Mouse (Mus musculus): ENCODE results near the gene Il31ra. TPM values are rescaled to one million over a fixed set of nuclear protein-coding genes. Genes with fewer than 3 reads are reported as not detected.

Il31ra gene
- total RNA-seq, 1 experiment: not detected

DNA sequence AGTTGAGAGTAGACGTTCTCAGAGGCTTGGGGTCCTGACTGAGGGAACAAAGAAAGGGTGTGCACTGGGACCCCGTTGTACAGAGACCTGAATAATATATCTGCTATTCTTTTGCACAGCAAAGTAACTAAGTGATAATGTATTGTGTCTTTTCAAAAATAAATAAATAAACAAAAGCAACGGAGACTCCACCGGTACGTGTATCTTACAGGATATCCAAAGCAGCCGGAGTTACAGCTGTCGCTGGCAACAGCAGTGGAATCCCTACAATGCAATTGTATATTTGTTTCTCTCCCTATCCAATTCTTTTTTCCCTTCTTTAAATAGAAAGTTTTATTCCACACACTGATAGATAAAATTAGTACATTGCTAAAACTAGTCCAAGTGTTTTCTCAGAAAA lies 115.1 kb downstream of the Il31ra start:
- in situ Hi-C loops (cut with MboI; ENCODE audit: low sequenced_read_pairs in 2 of 2, unreplicated experiment in 2 of 2): no loop called here
- no peak overlapping the region for H3K27ac ChIP-seq (ENCODE audit: insufficient read depth, low read depth, low read length, poor library complexity, severe bottlenecking)
- DNase-seq (ENCODE audit: low read depth, low spot score): no peak
- H3K36me3 ChIP-seq (ENCODE audit: control insufficient read depth, insufficient read depth, low read length, poor library complexity, severe bottlenecking): peaks cover 39% of the 10 kb centered on the region
- TF ChIP-seq ZC3H11A (IDR thresholded peaks at IDR 0.05; ENCODE audit: borderline replicate concordance, low read depth, low read length) (no peak), HCFC1 (IDR thresholded peaks at IDR 0.05; ENCODE audit: borderline replicate concordance, insufficient read depth, low read length) (no peak), MAFK (IDR thresholded peaks at IDR 0.05; ENCODE audit: insufficient read depth, low read depth, low read length) (no peak), CHD2 (IDR thresholded peaks at IDR 0.05; ENCODE audit: low read depth, low read length) (no peak), ZNF384 (IDR thresholded peaks at IDR 0.05; ENCODE audit: low read depth, low read length) (no peak)
- no peaks in the 10 kb centered on the region for H3K9me3 ChIP-seq (ENCODE audit: control insufficient read depth, insufficient read depth, low read depth, low read length)
- H3K9ac ChIP-seq (ENCODE audit: insufficient read depth, low read depth, low read length, poor library complexity, severe bottlenecking): no peak overlapping the region
- H3K4me1 ChIP-seq (ENCODE audit: control insufficient read depth in 2 of 2, insufficient read depth in 2 of 2, low read length in 2 of 2, poor library complexity in 1 of 2): no peaks in the 10 kb centered on the region
- no peak overlapping the region for H3K4me3 ChIP-seq (ENCODE audit: insufficient read depth in 1 of 2, low read depth in 1 of 2, low read length in 2 of 2, poor library complexity in 1 of 2, severe bottlenecking in 1 of 2)

DNA sequence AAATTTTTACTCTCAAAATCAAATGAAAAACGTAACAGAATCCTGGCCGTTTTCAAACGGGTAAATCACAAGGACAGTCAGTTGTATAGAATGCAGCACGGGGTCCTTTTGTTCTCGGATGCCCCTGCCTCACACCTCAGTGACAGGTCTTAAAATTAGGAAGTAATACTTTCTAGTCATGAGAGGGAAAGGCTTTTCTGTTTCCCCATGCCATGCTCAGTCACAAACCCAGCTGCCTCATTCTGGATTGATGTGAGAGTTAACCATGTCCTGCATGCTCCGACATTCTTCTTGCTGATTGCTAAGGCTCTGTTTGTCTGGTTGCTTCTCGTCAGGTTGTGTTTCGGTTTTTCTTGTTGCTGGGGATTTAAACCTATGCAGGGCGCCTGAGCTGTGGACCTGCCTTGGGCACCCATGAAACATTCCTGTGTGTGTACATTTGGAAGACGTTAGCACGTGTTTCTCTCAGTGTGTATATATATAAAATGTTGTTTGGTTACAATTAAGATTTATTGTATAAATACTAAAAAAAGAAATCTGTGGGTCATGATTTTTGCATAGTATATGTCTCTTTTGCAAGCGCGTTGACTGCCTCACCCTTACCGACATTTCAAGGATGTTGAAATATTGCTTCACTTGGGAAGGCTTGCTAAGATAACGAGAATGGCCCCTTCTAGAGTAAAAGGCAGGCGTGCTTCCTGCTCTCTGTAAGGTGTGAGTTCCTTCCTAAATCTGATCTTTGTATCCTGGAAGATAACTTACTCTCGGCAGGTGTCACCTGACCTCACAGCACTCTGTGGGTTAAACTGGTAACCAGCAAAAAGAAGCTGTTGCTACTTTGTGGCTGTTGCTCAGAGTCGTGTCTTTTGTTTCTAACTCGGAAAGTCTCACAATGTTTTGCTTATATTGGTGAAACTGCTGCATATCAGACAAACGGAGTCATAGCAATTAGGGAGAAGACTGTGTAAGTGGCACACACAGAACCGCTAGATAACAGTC lies 120.1 kb downstream of the Il31ra start:
- Histone ChIP-seq H3K4me3 (ENCODE audit: insufficient read depth in 1 of 2, low read depth in 1 of 2, low read length in 2 of 2, poor library complexity in 1 of 2, severe bottlenecking in 1 of 2) (no peak overlapping the region), H3K36me3 (ENCODE audit: control insufficient read depth, insufficient read depth, low read length, poor library complexity, severe bottlenecking) (peaks cover 21% of the 10 kb centered on the region), H3K27ac (ENCODE audit: insufficient read depth, low read depth, low read length, poor library complexity, severe bottlenecking) (no peak overlapping the region), H3K9me3 (ENCODE audit: control insufficient read depth, insufficient read depth, low read depth, low read length) (no peaks in the 10 kb centered on the region), H3K4me1 (ENCODE audit: control insufficient read depth in 2 of 2, insufficient read depth in 2 of 2, low read length in 2 of 2, poor library complexity in 1 of 2) (peaks cover 2 to 6% of the 10 kb centered on the region in 2 experiments; a peak in 1 of 4 replicates), H3K9ac (ENCODE audit: insufficient read depth, low read depth, low read length, poor library complexity, severe bottlenecking) (no peak overlapping the region)
- DNase-seq (ENCODE audit: low read depth, low spot score): no peak
- TF ChIP-seq ZNF384 (IDR thresholded peaks at IDR 0.05; ENCODE audit: low read depth, low read length) (no peak), CHD2 (IDR thresholded peaks at IDR 0.05; ENCODE audit: low read depth, low read length) (no peak), HCFC1 (IDR thresholded peaks at IDR 0.05; ENCODE audit: borderline replicate concordance, insufficient read depth, low read length) (no peak), MAFK (IDR thresholded peaks at IDR 0.05; ENCODE audit: insufficient read depth, low read depth, low read length) (no peak), ZC3H11A (IDR thresholded peaks at IDR 0.05; ENCODE audit: borderline replicate concordance, low read depth, low read length) (no peak)
- in situ Hi-C loops (cut with MboI; ENCODE audit: low sequenced_read_pairs in 2 of 2, unreplicated experiment in 2 of 2): no loop called here

DNA sequence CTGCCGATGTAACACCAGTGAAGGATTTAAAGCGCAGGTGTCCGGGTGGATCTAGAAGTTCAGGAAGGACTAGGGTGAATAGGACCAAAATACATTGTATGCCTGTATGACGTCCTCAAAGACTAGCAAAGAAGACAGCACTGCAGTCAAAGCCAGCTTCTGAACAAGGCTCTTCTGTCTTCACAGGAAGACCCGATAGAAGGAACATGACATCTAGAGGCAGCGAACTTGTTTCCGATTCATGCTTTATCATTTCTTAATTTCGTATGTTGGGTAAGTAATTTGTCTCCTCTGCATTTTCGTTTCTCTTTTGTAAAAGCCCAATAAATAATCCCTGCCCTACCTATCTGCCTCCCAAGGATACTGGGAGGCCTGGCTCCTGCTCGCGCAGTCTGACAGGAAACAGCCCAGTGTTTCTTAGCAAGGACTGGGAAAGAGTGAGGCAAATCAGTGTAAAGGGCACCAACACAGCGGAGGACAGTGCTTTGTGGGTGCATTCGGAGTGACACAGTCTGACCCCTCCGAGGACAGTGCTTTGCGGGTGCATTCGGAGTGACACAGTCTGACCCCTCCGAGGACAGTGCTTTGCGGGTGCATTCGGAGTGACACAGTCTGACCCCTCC lies 121.6 kb downstream of the Il31ra start:
- peaks cover 19% of the 10 kb centered on the region for H3K36me3 ChIP-seq (ENCODE audit: control insufficient read depth, insufficient read depth, low read length, poor library complexity, severe bottlenecking)
- H3K4me3 ChIP-seq (ENCODE audit: insufficient read depth in 1 of 2, low read depth in 1 of 2, low read length in 2 of 2, poor library complexity in 1 of 2, severe bottlenecking in 1 of 2): no peak overlapping the region
- in situ Hi-C loops (cut with MboI; ENCODE audit: low sequenced_read_pairs in 2 of 2, unreplicated experiment in 2 of 2): no loop called here
- no peak overlapping the region for H3K27ac ChIP-seq (ENCODE audit: insufficient read depth, low read depth, low read length, poor library complexity, severe bottlenecking)
- H3K9me3 ChIP-seq (ENCODE audit: control insufficient read depth, insufficient read depth, low read depth, low read length): no peaks in the 10 kb centered on the region
- peaks cover 2 to 6% of the 10 kb centered on the region in 2 experiments; a peak in 1 of 4 replicates for H3K4me1 ChIP-seq (ENCODE audit: control insufficient read depth in 2 of 2, insufficient read depth in 2 of 2, low read length in 2 of 2, poor library complexity in 1 of 2)
- TF ChIP-seq CHD2 (IDR thresholded peaks at IDR 0.05; ENCODE audit: low read depth, low read length) (no peak), MAFK (IDR thresholded peaks at IDR 0.05; ENCODE audit: insufficient read depth, low read depth, low read length) (no peak), ZC3H11A (IDR thresholded peaks at IDR 0.05; ENCODE audit: borderline replicate concordance, low read depth, low read length) (no peak), ZNF384 (IDR thresholded peaks at IDR 0.05; ENCODE audit: low read depth, low read length) (no peak), HCFC1 (IDR thresholded peaks at IDR 0.05; ENCODE audit: borderline replicate concordance, insufficient read depth, low read length) (no peak)
- DNase-seq (ENCODE audit: low read depth, low spot score): no peak
- H3K9ac ChIP-seq (ENCODE audit: insufficient read depth, low read depth, low read length, poor library complexity, severe bottlenecking): no peak overlapping the region

DNA sequence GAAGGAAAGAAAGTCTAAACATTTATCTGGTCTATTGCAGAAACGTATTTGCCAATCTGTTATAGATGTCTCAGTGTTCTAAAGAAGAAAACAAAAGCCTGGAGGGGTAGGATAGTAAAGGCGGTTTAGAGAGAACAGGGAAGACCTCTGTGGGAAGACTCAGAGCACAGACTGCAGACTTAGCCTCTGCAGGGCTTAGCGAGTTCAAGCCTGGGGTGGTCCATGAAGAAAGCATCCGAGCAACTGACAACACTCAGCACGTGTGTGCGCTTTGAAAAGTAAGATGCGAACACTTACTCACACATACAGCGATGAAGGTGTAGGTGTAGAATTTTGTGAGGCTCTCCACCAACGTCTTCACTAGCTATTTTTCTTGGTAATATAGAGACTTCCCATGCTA lies 123.0 kb downstream of the Il31ra start:
- no peak for TF ChIP-seq CHD2 (IDR thresholded peaks at IDR 0.05; ENCODE audit: low read depth, low read length)
- TF ChIP-seq HCFC1 (IDR thresholded peaks at IDR 0.05; ENCODE audit: borderline replicate concordance, insufficient read depth, low read length): no peak
- no peak for TF ChIP-seq ZC3H11A (IDR thresholded peaks at IDR 0.05; ENCODE audit: borderline replicate concordance, low read depth, low read length)
- TF ChIP-seq ZNF384 (IDR thresholded peaks at IDR 0.05; ENCODE audit: low read depth, low read length): no peak
- no peak for TF ChIP-seq MAFK (IDR thresholded peaks at IDR 0.05; ENCODE audit: insufficient read depth, low read depth, low read length)
- no peak overlapping the region for H3K4me3 ChIP-seq (ENCODE audit: insufficient read depth in 1 of 2, low read depth in 1 of 2, low read length in 2 of 2, poor library complexity in 1 of 2, severe bottlenecking in 1 of 2)
- H3K27ac ChIP-seq (ENCODE audit: insufficient read depth, low read depth, low read length, poor library complexity, severe bottlenecking): no peak overlapping the region
- in situ Hi-C loops (cut with MboI; ENCODE audit: low sequenced_read_pairs in 2 of 2, unreplicated experiment in 2 of 2): no loop called here
- H3K9me3 ChIP-seq (ENCODE audit: control insufficient read depth, insufficient read depth, low read depth, low read length): no peaks in the 10 kb centered on the region
- H3K36me3 ChIP-seq (ENCODE audit: control insufficient read depth, insufficient read depth, low read length, poor library complexity, severe bottlenecking): peaks cover 14% of the 10 kb centered on the region
- no peak for DNase-seq (ENCODE audit: low read depth, low spot score)
- peaks cover 2 to 13% of the 10 kb centered on the region in 2 experiments; a peak in 2 of 4 replicates for H3K4me1 ChIP-seq (ENCODE audit: control insufficient read depth in 2 of 2, insufficient read depth in 2 of 2, low read length in 2 of 2, poor library complexity in 1 of 2)
- no peak overlapping the region for H3K9ac ChIP-seq (ENCODE audit: insufficient read depth, low read depth, low read length, poor library complexity, severe bottlenecking)

Other genes with a start within 250 kb of the Il31ra start
- 55.2 and 89.2 TPM in 2 replicates for gene Il6st, start 130.3 kb downstream of the Il31ra start, total RNA-seq (2012; rRNA removed)
- 3.3 and 4.8 TPM in 2 replicates for gene Ddx4, start 58.1 kb upstream of the Il31ra start, total RNA-seq (2012; rRNA removed)
- gene Slc38a9, start 66.4 kb upstream of the Il31ra start, total RNA-seq (2012; rRNA removed): 13.1 and 21.8 TPM in 2 replicates
- gene Plpp1, start 206.4 kb upstream of the Il31ra start, total RNA-seq (2012; rRNA removed): 33.0 and 38.2 TPM in 2 replicates

All from ES-E14 (cell line).